Mouse (Mus musculus) neutrophil, adult 5-6 weeks (primary cell): ENCODE measurements around the gene Mrpl41. TPM values are rescaled to one million over a fixed set of nuclear protein-coding genes. Genes with fewer than 3 reads are reported as not detected.
"Not testable (repeated sequence)": the region's sequence is repeated elsewhere in the genome, so short reads cannot be mapped to it uniquely, and the experiment has no call there.

Experiments
- ATAC-seq: fragments of 151-379, 151-347 bp; 2 replicates; pipeline ENCODE4 v1.8.0; 2017; ENCODE audit warnings: mild to moderate bottlenecking, moderate TSS enrichment; ENCODE audit not compliant: insufficient number of reproducible peaks, poor library complexity, low FRiP score, severe bottlenecking; ENCODE audit errors: extremely low read depth
- total RNA-seq: library from RNA; stranded (forward); fragments of 200-1000 nt; gene quantifications from 2 replicates; pipeline ENCODE4 v1.2.3, GENCODE M21; 2017

Gene Mrpl41
- total RNA-seq: 45.7 and 55.7 TPM in 2 replicates

- peak; percentile 83 for ATAC-seq
Observed at GRCm38 (mm10) chr2:24974906-24975703, at the start of gene Mrpl41. TSS of gene Mrpl41 (minus strand) at chr2:24975098.

- no peak for ATAC-seq
Observed at GRCm38 (mm10) chr2:25022678-25023077, 47.8 kb upstream of the Mrpl41 start.

- no peak for ATAC-seq
Observed at GRCm38 (mm10) chr2:25008250-25008649, 33.4 kb upstream of the Mrpl41 start.

- ATAC-seq: no peak
Observed at GRCm38 (mm10) chr2:25006767-25007166, 31.9 kb upstream of the Mrpl41 start.

- no peak for ATAC-seq
Observed at GRCm38 (mm10) chr2:25003946-25004786, 29.3 kb upstream of the Mrpl41 start.

- no peak for ATAC-seq
Observed at GRCm38 (mm10) chr2:25000544-25001235, 25.8 kb upstream of the Mrpl41 start.

GRCm38 (mm10) chr2:24996471-24996870 is 21.6 kb upstream of the Mrpl41 start:
- no peak for ATAC-seq

GRCm38 (mm10) chr2:24995332-24995731 is 20.4 kb upstream of the Mrpl41 start:
- no peak for ATAC-seq

- ATAC-seq: no peak
Observed at GRCm38 (mm10) chr2:24987762-24988161, 12.9 kb upstream of the Mrpl41 start.

GRCm38 (mm10) chr2:24976960-24977359 is 2.1 kb upstream of the Mrpl41 start:
- ATAC-seq: peak; percentile 42

GRCm38 (mm10) chr2:24975704-24976297 is 903 bp upstream of the Mrpl41 start, which contains the start of gene Pnpla7:
TSS of gene Pnpla7 (plus strand) at chr2:24976033.
- peak; percentile 70 for ATAC-seq

- ATAC-seq: not testable (repeated sequence)
Observed at GRCm38 (mm10) chr2:24974452-24974851, 446 bp downstream of the Mrpl41 start.

- ATAC-seq: no peak
Observed at GRCm38 (mm10) chr2:24970386-24970785, 4.5 kb downstream of the Mrpl41 start.

GRCm38 (mm10) chr2:24962304-24963000 is 12.4 kb downstream of the Mrpl41 start, which contains the start of gene Dph7:
TSS of gene Dph7 (plus strand) at chr2:24962400.
- peak; percentile 96 for ATAC-seq

- ATAC-seq: no peak
Observed at GRCm38 (mm10) chr2:24960910-24961309, 14.0 kb downstream of the Mrpl41 start.

- no peak for ATAC-seq
Observed at GRCm38 (mm10) chr2:24952537-24953055, 22.3 kb downstream of the Mrpl41 start.

- no peak for ATAC-seq
Observed at GRCm38 (mm10) chr2:24950189-24950535, 24.7 kb downstream of the Mrpl41 start.
